Mouse (Mus musculus) v-Abl transformed pro-B cells (cell line): ENCODE data around the gene Fads6.

ENCODE experiments used
- in situ Hi-C, 2 experiments: fragments of 400-800 bp; cut with MboI; formaldehyde crosslinking; loops; one replicate each; pipeline ENCODE4 v1.15.1; 2025; ENCODE audit not compliant: unreplicated experiment in 2 of 2

Fads6 gene

GRCm38 (mm10) chr11:115232889-115233288 lies 64.6 kb downstream of the Fads6 start:
- in situ Hi-C loops = loop anchor here in 1 of 2 experiments (5.0 kb wide), 1 partner anchor 34 kb away; the partner anchor contains the start of gene Grin2c

- in situ Hi-C loops = loop anchor here in 1 of 2 experiments (5.0 kb wide), 1 partner anchor 35 kb away; the partner anchor contains the start of gene Grin2c
Observed at GRCm38 (mm10) chr11:115231924-115232323, 65.5 kb downstream of the Fads6 start.

- in situ Hi-C loops = loop anchor here in 1 of 2 experiments (5.0 kb wide), 1 partner anchor 36 kb away; the partner anchor contains the start of gene Grin2c
Observed at GRCm38 (mm10) chr11:115231168-115231915, 66.1 kb downstream of the Fads6 start.
